Mouse (Mus musculus) neural tube, embryonic 13.5 days (tissue): ENCODE measurements at regions not wholly inside any gene's neighbourhood (a gene's known extent, or its start where the extent isn't known, plus 50 kb on each side); places are given as distances from the start of the nearest gene placed in this dataset.

Source experiments
- ATAC-seq: fragments of 200-750 bp; cut with Nextera tagmentation; 2 replicates; pipeline ENCODE4 v1.8.0; 2017; ENCODE audit warnings: low read depth, mild to moderate bottlenecking, moderate TSS enrichment, moderate library complexity
- H3K27ac ChIP-seq: fragments of 300-500 bp; sonication (generic); replicated peaks from 2 replicates; pipeline ENCODE4 v1.5.1; 2015; ENCODE audit warnings: moderate library complexity, mild to moderate bottlenecking, inconsistent platforms
- H3K27me3 ChIP-seq: fragments of 300-500 bp; sonication (generic); 2 replicates; pipeline ENCODE4 v1.6.1; 2015; ENCODE audit warnings: mild to moderate bottlenecking, inconsistent platforms
- H3K36me3 ChIP-seq: fragments of 300-500 bp; sonication (generic); 2 replicates; pipeline ENCODE4 v1.6.1; 2015; ENCODE audit warnings: mild to moderate bottlenecking, inconsistent platforms
- H3K4me1 ChIP-seq: fragments of 300-500 bp; sonication (generic); replicated peaks from 2 replicates; pipeline ENCODE4 v1.6.1; 2015; ENCODE audit warnings: inconsistent platforms
- H3K4me2 ChIP-seq: fragments of 300-500 bp; sonication (generic); 2 replicates; pipeline ENCODE4 v1.6.1; 2015; ENCODE audit warnings: inconsistent platforms, mild to moderate bottlenecking, moderate library complexity
- H3K4me3 ChIP-seq: fragments of 300-500 bp; sonication (generic); 2 replicates; pipeline ENCODE4 v1.5.1; 2015; ENCODE audit warnings: mild to moderate bottlenecking, inconsistent platforms
- H3K9ac ChIP-seq: fragments of 300-500 bp; sonication (generic); 2 replicates; pipeline ENCODE4 v1.6.1; 2015; ENCODE audit warnings: moderate library complexity, mild to moderate bottlenecking, inconsistent platforms
- H3K9me3 ChIP-seq: fragments of 300-500 bp; sonication (generic); 2 replicates; pipeline ENCODE4 v1.6.1; 2016; ENCODE audit warnings: inconsistent platforms
- WGBS: fragments of 180-500 bp; shearing (Covaris S2); methylation state at CpG from one replicate; pipeline ENCODE4 v1.1.7; 2015; 5-methylcytosine and 5-hydroxymethylcytosine counted together

GRCm38 (mm10) chr12:50081157-50081556 lies 567.7 kb downstream of the Prkd1 start:
- Histone ChIP-seq H3K27ac (no peak overlapping the region), H3K27me3 (no peaks in the 10 kb centered on the region), H3K9me3 (no peaks in the 10 kb centered on the region), H3K4me3 (no peak overlapping the region), H3K4me2 (no peak overlapping the region), H3K4me1 (no peaks in the 10 kb centered on the region), H3K9ac (no peak overlapping the region), H3K36me3 (no peaks in the 10 kb centered on the region)
- WGBS = 78% methylated on average over 9 of the region's 9 CpGs
- no peak for ATAC-seq

GRCm38 (mm10) chr12:50081571-50081970 lies 567.3 kb downstream of the Prkd1 start:
- Histone ChIP-seq H3K4me1 (no peaks in the 10 kb centered on the region), H3K4me3 (no peak overlapping the region), H3K36me3 (no peaks in the 10 kb centered on the region), H3K9me3 (no peaks in the 10 kb centered on the region), H3K27ac (no peak overlapping the region), H3K9ac (no peak overlapping the region), H3K4me2 (no peak overlapping the region), H3K27me3 (no peaks in the 10 kb centered on the region)
- ATAC-seq = no peak
- 74% methylated on average over 1 of the region's 1 CpGs for WGBS

GRCm38 (mm10) chr12:50084517-50084916 lies 564.4 kb downstream of the Prkd1 start:
- Histone ChIP-seq H3K36me3 (no peaks in the 10 kb centered on the region), H3K27ac (no peak overlapping the region), H3K27me3 (no peaks in the 10 kb centered on the region), H3K4me1 (no peaks in the 10 kb centered on the region), H3K4me2 (no peak overlapping the region), H3K9me3 (no peaks in the 10 kb centered on the region), H3K9ac (no peak overlapping the region), H3K4me3 (no peak overlapping the region)
- 73% methylated on average over 3 of the region's 3 CpGs for WGBS
- no peak for ATAC-seq

- 84% methylated on average over 9 of the region's 9 CpGs for WGBS
- no peak overlapping the region for H3K4me3 ChIP-seq
- H3K9ac ChIP-seq = no peak overlapping the region
- H3K4me2 ChIP-seq = no peak overlapping the region
- H3K9me3 ChIP-seq = no peaks in the 10 kb centered on the region
- H3K27ac ChIP-seq = no peak overlapping the region
- H3K36me3 ChIP-seq = no peaks in the 10 kb centered on the region
- no peaks in the 10 kb centered on the region for H3K4me1 ChIP-seq
- no peak for ATAC-seq
- peaks cover 23% of the 10 kb centered on the region for H3K27me3 ChIP-seq
Observed at GRCm38 (mm10) chr12:50111246-50112044, 537.5 kb downstream of the Prkd1 start.

- Histone ChIP-seq H3K4me2 (no peak overlapping the region), H3K9me3 (no peaks in the 10 kb centered on the region), H3K27ac (no peak overlapping the region), H3K9ac (no peak overlapping the region), H3K4me1 (no peaks in the 10 kb centered on the region), H3K4me3 (no peak overlapping the region), H3K27me3 (peaks cover 27% of the 10 kb centered on the region), H3K36me3 (no peaks in the 10 kb centered on the region)
- WGBS = 84% methylated on average over 7 of the region's 7 CpGs
- ATAC-seq = no peak
Observed at GRCm38 (mm10) chr12:50112081-50112491, 536.8 kb downstream of the Prkd1 start.

GRCm38 (mm10) chr12:50115855-50116254 lies 533.0 kb downstream of the Prkd1 start:
- H3K4me1 ChIP-seq = peaks cover 11% of the 10 kb centered on the region
- no peak overlapping the region for H3K4me3 ChIP-seq
- ATAC-seq = no peak
- H3K27me3 ChIP-seq = peaks cover 57% of the 10 kb centered on the region
- H3K9me3 ChIP-seq = no peaks in the 10 kb centered on the region
- H3K36me3 ChIP-seq = no peaks in the 10 kb centered on the region
- H3K9ac ChIP-seq = no peak overlapping the region
- H3K27ac ChIP-seq = no peak overlapping the region
- 37% methylated on average over 2 of the region's 2 CpGs for WGBS
- H3K4me2 ChIP-seq = no peak overlapping the region

GRCm38 (mm10) chr12:50118346-50118745 lies 530.6 kb downstream of the Prkd1 start:
- peaks cover 66% of the 10 kb centered on the region for H3K27me3 ChIP-seq
- no peak overlapping the region for H3K27ac ChIP-seq
- no peak overlapping the region for H3K9ac ChIP-seq
- peaks cover 12% of the 10 kb centered on the region for H3K4me1 ChIP-seq
- H3K4me3 ChIP-seq = no peak overlapping the region
- ATAC-seq = no peak
- H3K36me3 ChIP-seq = no peaks in the 10 kb centered on the region
- H3K4me2 ChIP-seq = no peak overlapping the region
- no peaks in the 10 kb centered on the region for H3K9me3 ChIP-seq

- WGBS = 12% methylated on average over 5 of the region's 5 CpGs
Observed at GRCm38 (mm10) chr12:50122145-50122544, 526.8 kb downstream of the Prkd1 start.

GRCm38 (mm10) chr12:50122971-50123370 lies 525.9 kb downstream of the Prkd1 start:
- Histone ChIP-seq H3K9me3 (no peaks in the 10 kb centered on the region), H3K4me3 (no peak overlapping the region), H3K4me2 (no peak overlapping the region), H3K36me3 (no peaks in the 10 kb centered on the region), H3K27me3 (peaks cover 52% of the 10 kb centered on the region), H3K27ac (no peak overlapping the region), H3K4me1 (peaks cover 12% of the 10 kb centered on the region), H3K9ac (no peak overlapping the region)
- WGBS = 78% methylated on average over 1 of the region's 1 CpGs
- no peak for ATAC-seq

More at GRCm38 (mm10) chr12:50122145-50122544, 526.8 kb downstream of the Prkd1 start:
- Histone ChIP-seq H3K4me3 (no peak overlapping the region), H3K27ac (no peak overlapping the region), H3K9ac (no peak overlapping the region), H3K9me3 (no peaks in the 10 kb centered on the region), H3K27me3 (peaks cover 61% of the 10 kb centered on the region), H3K36me3 (no peaks in the 10 kb centered on the region), H3K4me1 (peaks cover 12% of the 10 kb centered on the region), H3K4me2 (no peak overlapping the region)
- ATAC-seq = no peak

- no peaks in the 10 kb centered on the region for H3K9me3 ChIP-seq
- H3K27ac ChIP-seq = no peak overlapping the region
- no peak overlapping the region for H3K4me3 ChIP-seq
- no peak overlapping the region for H3K4me2 ChIP-seq
- no peak overlapping the region for H3K9ac ChIP-seq
- H3K27me3 ChIP-seq = no peaks in the 10 kb centered on the region
- no peak for ATAC-seq
- H3K36me3 ChIP-seq = no peaks in the 10 kb centered on the region
- WGBS = 71% methylated on average over 9 of the region's 9 CpGs
- H3K4me1 ChIP-seq = no peaks in the 10 kb centered on the region
Observed at GRCm38 (mm10) chr12:50158143-50158542, 490.8 kb downstream of the Prkd1 start.

- no peak for ATAC-seq
- Histone ChIP-seq H3K9ac (no peak overlapping the region), H3K27me3 (no peaks in the 10 kb centered on the region), H3K4me3 (no peak overlapping the region), H3K36me3 (no peaks in the 10 kb centered on the region), H3K27ac (no peak overlapping the region), H3K4me2 (no peak overlapping the region), H3K4me1 (peaks cover 14% of the 10 kb centered on the region), H3K9me3 (no peaks in the 10 kb centered on the region)
- WGBS = 28% methylated on average over 1 of the region's 1 CpGs
Observed at GRCm38 (mm10) chr12:50187332-50187731, 461.6 kb downstream of the Prkd1 start.

- Histone ChIP-seq H3K4me2 (no peak overlapping the region), H3K4me3 (no peak overlapping the region), H3K36me3 (no peaks in the 10 kb centered on the region), H3K27me3 (no peaks in the 10 kb centered on the region), H3K4me1 (peaks cover 15% of the 10 kb centered on the region), H3K9ac (no peak overlapping the region), H3K27ac (no peak overlapping the region), H3K9me3 (no peaks in the 10 kb centered on the region)
- peak; percentile 75; the same call in 1 of the 2 replicates for ATAC-seq
Observed at GRCm38 (mm10) chr12:50190892-50191539, 457.9 kb downstream of the Prkd1 start.
